Mouse (Mus musculus) neural tube, embryonic 13.5 days (tissue): Measurements from ENCODE around the gene Serpinb9. TPM values are rescaled to one million over a fixed set of nuclear protein-coding genes. Genes with fewer than 3 reads are reported as not detected.

Source experiments
- ATAC-seq: fragments of 200-750 bp; cut with Nextera tagmentation; 2 replicates; pipeline ENCODE4 v1.8.0; 2017; ENCODE audit warnings: low read depth, mild to moderate bottlenecking, moderate TSS enrichment, moderate library complexity
- H3K27ac ChIP-seq: fragments of 300-500 bp; sonication (generic); replicated peaks from 2 replicates; pipeline ENCODE4 v1.5.1; 2015; ENCODE audit warnings: moderate library complexity, mild to moderate bottlenecking, inconsistent platforms
- H3K27me3 ChIP-seq: fragments of 300-500 bp; sonication (generic); 2 replicates; pipeline ENCODE4 v1.6.1; 2015; ENCODE audit warnings: mild to moderate bottlenecking, inconsistent platforms
- H3K36me3 ChIP-seq: fragments of 300-500 bp; sonication (generic); 2 replicates; pipeline ENCODE4 v1.6.1; 2015; ENCODE audit warnings: mild to moderate bottlenecking, inconsistent platforms
- H3K4me1 ChIP-seq: fragments of 300-500 bp; sonication (generic); replicated peaks from 2 replicates; pipeline ENCODE4 v1.6.1; 2015; ENCODE audit warnings: inconsistent platforms
- H3K4me2 ChIP-seq: fragments of 300-500 bp; sonication (generic); 2 replicates; pipeline ENCODE4 v1.6.1; 2015; ENCODE audit warnings: inconsistent platforms, mild to moderate bottlenecking, moderate library complexity
- H3K4me3 ChIP-seq: fragments of 300-500 bp; sonication (generic); 2 replicates; pipeline ENCODE4 v1.5.1; 2015; ENCODE audit warnings: mild to moderate bottlenecking, inconsistent platforms
- H3K9ac ChIP-seq: fragments of 300-500 bp; sonication (generic); 2 replicates; pipeline ENCODE4 v1.6.1; 2015; ENCODE audit warnings: moderate library complexity, mild to moderate bottlenecking, inconsistent platforms
- H3K9me3 ChIP-seq: fragments of 300-500 bp; sonication (generic); 2 replicates; pipeline ENCODE4 v1.6.1; 2016; ENCODE audit warnings: inconsistent platforms
- WGBS: fragments of 180-500 bp; shearing (Covaris S2); methylation state at CpG from one replicate; pipeline ENCODE4 v1.1.7; 2015; 5-methylcytosine and 5-hydroxymethylcytosine counted together
- polyA plus RNA-seq: library from polyadenylated mRNA; unstranded; fragments of >200 nt; fragmentation: Nextera tagmentation; extraction: Ambion mirVana; gene quantifications from 2 replicates; pipeline ENCODE4 v1.2.1, GENCODE M21; 2015

Gene Serpinb9
- polyA plus RNA-seq, 1 experiment from 2014 or later: 1.3 TPM

DNA sequence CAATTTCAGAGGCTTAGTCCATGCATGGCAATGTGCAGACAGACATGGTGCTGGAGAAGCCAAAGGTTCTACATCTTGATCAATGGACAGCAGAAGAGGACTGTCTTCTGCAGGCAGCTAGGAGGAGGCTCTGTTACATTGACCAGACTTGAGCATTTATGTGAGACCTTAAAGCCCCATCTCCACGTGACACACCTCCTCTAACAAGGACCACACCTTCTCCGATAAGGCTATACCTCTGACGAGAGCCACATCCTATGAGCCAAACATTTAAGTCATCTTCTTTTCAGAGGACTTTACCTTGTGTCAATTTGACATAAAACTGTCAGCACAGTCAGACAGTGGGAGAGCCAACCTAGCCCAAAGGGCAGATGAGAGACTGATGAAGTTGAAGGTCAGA lies 32.3 kb upstream of the Serpinb9 start:
- no peaks in the 10 kb centered on the region for H3K9me3 ChIP-seq
- no peak overlapping the region for H3K4me2 ChIP-seq
- ATAC-seq: no peak
- H3K36me3 ChIP-seq: no peaks in the 10 kb centered on the region
- H3K4me3 ChIP-seq: no peak overlapping the region
- no peaks in the 10 kb centered on the region for H3K4me1 ChIP-seq
- H3K27me3 ChIP-seq: no peaks in the 10 kb centered on the region
- no peak overlapping the region for H3K9ac ChIP-seq
- no peak overlapping the region for H3K27ac ChIP-seq
- WGBS: 85% methylated on average over 3 of the region's 3 CpGs

DNA sequence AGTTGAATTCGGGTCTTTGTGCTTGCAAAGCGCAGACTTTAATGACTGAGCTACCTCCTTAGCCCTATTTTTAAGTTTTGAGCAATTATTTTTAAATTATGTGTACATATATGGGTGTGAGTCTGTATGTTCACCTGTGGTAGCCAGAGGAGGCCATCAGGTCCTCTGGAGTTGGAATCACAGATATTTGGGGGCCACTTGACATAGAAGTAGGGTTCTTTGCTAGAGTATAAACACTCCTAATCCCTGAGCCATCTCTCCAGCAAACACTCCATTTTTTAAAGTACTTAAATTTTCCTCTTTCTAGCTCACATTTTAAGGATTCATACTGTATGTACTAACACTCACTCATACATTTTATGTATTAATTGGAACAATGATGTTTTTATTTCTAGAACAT lies 28.8 kb upstream of the Serpinb9 start:
- 91% methylated on average over 2 of the region's 2 CpGs for WGBS
- Histone ChIP-seq H3K4me1 (no peaks in the 10 kb centered on the region), H3K27ac (no peak overlapping the region), H3K4me2 (no peak overlapping the region), H3K27me3 (no peaks in the 10 kb centered on the region), H3K36me3 (no peaks in the 10 kb centered on the region), H3K9ac (no peak overlapping the region), H3K4me3 (no peak overlapping the region), H3K9me3 (no peaks in the 10 kb centered on the region)
- ATAC-seq: no peak

DNA sequence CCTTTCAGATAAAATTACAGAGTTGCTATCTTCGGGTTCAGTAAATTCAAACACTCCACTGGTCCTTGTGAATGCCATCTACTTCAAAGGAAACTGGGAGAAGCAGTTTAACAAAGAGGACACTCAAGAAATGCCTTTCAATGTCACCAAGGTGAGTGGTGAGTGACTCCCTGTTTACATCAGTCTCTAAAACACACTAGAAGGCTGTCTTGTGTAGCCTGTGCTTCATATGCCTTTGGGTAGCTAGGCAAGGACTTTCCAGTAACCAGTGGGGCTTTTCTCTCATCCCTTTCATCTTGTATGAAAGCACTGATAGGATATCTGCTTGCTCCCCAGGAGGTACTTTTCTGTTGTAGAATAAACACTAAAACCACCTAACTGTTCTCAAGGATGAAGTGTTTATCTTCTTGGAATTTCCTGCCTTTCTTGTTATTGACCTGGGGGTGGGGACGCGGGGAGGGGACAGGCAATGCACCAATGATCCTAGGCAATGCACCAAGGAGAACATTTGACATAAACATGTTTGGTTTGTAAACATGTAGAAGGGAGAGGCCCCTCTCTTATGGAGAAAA lies 28.1 kb upstream of the Serpinb9 start:
- Histone ChIP-seq H3K4me2 (no peak overlapping the region), H3K9me3 (no peaks in the 10 kb centered on the region), H3K36me3 (no peaks in the 10 kb centered on the region), H3K4me1 (no peaks in the 10 kb centered on the region), H3K27me3 (no peaks in the 10 kb centered on the region), H3K9ac (no peak overlapping the region), H3K4me3 (no peak overlapping the region), H3K27ac (no peak overlapping the region)
- WGBS: 73% methylated on average over 3 of the region's 3 CpGs
- no peak for ATAC-seq

DNA sequence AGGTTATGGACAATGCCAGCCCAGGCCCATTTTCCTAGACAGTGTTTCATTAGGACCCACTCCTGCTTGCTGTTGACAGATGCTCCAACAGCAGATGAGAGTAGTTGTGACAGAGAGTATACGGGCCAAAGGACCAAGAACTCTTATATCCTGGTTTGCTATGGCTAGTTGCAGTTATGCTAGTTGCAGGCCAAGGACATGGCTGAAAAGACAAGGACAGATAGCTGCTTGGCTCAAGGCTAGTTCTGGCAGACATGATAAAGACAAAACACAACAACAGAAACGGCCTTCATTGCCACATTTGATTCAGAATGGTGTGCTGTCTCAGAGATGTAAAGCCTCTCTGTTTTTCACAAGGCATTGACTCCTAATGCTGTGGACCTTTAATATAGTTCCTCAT lies 27.3 kb upstream of the Serpinb9 start:
- no peak overlapping the region for H3K4me2 ChIP-seq
- no peaks in the 10 kb centered on the region for H3K4me1 ChIP-seq
- H3K4me3 ChIP-seq: no peak overlapping the region
- ATAC-seq: no peak
- 87% methylated on average over 2 of the region's 2 CpGs for WGBS
- H3K9me3 ChIP-seq: no peaks in the 10 kb centered on the region
- no peak overlapping the region for H3K9ac ChIP-seq
- no peak overlapping the region for H3K27ac ChIP-seq
- H3K36me3 ChIP-seq: no peaks in the 10 kb centered on the region
- H3K27me3 ChIP-seq: no peaks in the 10 kb centered on the region

DNA sequence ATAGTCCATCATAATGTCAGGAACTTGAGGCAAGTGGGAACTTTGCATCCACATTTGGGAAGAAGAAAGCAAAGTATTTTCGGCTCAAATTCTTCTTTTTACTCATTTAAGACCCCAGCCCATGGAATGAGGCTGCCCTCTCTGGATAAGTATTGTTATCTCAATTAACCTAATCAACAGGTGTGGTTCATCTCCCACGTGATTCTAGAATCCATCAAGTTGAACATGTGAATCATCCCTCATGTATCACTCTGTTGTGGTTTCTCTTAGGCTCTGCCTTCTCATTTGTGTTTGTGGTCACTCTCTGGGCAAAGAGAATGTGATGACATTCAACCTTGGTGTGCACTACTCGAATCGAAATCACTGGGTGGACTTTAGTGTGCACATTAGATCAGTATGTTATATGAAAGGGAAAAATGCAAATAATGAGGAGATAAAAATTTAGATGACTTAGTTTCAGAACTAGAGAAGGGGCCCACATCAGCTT lies 20.5 kb upstream of the Serpinb9 start:
- ATAC-seq: no peak
- Histone ChIP-seq H3K27me3 (no peaks in the 10 kb centered on the region), H3K4me3 (no peak overlapping the region), H3K4me1 (no peaks in the 10 kb centered on the region), H3K36me3 (no peaks in the 10 kb centered on the region), H3K27ac (no peak overlapping the region), H3K4me2 (no peak overlapping the region), H3K9me3 (no peaks in the 10 kb centered on the region), H3K9ac (no peak overlapping the region)
- WGBS: 81% methylated on average over 4 of the region's 4 CpGs

DNA sequence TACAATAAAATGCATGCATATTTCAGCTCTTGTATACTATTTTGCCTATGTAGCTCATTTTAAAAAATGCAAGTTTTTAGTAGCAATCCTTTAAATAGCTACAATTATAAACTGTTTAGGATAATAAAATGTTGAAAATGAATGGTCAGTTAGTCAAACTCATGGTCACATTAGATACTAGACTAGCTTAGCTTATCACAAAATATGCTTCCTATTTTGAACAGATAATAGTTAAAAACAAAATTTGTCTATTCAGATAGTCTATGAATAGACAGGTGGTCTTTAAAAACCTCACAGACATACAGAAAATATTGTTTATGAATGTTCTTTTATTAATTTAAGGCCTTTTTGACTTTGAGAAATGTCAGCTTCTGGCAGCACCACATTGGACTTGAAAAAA lies 16.8 kb upstream of the Serpinb9 start:
- no peak for ATAC-seq

DNA sequence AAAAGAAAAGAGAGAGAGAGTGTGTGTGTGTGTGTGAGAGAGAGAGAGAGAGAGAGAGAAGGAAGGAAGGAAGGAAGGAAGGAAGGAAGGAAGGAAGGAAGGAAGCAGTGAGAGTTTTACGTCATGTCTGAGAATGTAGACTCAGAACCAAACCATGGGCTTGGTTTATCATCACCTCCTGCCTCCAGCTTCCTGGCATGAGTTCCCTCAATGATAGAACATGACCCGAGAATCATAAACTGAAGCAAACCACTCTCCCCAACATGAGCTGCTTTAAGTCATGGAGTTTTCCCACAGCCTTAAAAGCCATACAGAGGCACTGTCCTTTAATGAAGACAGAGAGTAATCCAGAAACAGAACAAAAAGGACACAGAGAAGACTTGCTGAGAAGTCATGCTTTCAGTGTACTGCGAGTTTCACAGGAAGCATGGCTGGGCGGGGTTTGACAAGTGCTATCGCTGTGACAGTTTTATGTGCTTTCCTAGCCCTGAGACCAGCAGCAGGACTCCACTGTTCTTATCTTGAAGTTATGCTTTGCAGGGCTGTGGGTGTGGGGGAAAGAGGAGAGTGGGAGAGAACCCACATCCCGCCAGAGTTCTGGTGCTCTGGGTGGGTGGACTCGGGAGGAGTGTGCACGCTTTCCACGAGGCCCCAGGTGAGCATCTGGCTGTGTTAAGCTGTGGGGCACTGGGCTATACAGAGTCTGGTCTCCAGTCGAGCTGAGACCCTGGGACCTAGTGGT lies 9.7 kb upstream of the Serpinb9 start:
- Histone ChIP-seq H3K27ac (no peak overlapping the region), H3K4me3 (no peak overlapping the region), H3K9me3 (no peaks in the 10 kb centered on the region), H3K27me3 (no peaks in the 10 kb centered on the region), H3K9ac (no peak overlapping the region), H3K4me2 (no peak overlapping the region), H3K36me3 (no peaks in the 10 kb centered on the region), H3K4me1 (no peaks in the 10 kb centered on the region)
- 77% methylated on average over 10 of the region's 10 CpGs for WGBS
- no peak for ATAC-seq

More for the DNA sequence above, 16.8 kb upstream of the Serpinb9 start:
- Histone ChIP-seq H3K9ac (no peak overlapping the region), H3K9me3 (no peaks in the 10 kb centered on the region), H3K4me3 (no peak overlapping the region), H3K27ac (no peak overlapping the region), H3K27me3 (no peaks in the 10 kb centered on the region), H3K4me1 (no peaks in the 10 kb centered on the region), H3K36me3 (no peaks in the 10 kb centered on the region), H3K4me2 (no peak overlapping the region)

DNA sequence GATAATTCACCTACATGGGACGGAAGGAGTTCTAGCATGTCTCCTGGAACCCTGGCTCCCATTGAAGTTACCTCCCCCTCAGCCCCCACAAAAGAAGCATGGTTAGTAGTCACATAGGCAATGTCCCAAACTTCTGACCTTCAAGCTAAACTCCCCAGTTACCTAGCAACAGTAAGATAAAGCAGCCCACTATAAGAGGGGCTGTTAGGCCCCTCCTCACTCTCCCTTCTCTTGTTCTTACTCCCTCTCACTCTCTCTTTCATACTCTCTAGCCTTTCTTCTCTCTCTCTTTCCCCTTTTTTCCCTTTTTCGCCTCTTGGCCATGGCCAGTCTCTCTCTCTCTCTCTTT lies 9.2 kb upstream of the Serpinb9 start:
- WGBS: 76% methylated on average over 2 of the region's 2 CpGs
- H3K4me3 ChIP-seq: no peak overlapping the region
- H3K27me3 ChIP-seq: no peaks in the 10 kb centered on the region
- H3K9ac ChIP-seq: no peak overlapping the region
- no peak overlapping the region for H3K27ac ChIP-seq
- no peaks in the 10 kb centered on the region for H3K9me3 ChIP-seq
- H3K4me2 ChIP-seq: no peak overlapping the region
- no peaks in the 10 kb centered on the region for H3K4me1 ChIP-seq
- no peaks in the 10 kb centered on the region for H3K36me3 ChIP-seq
- no peak for ATAC-seq

DNA sequence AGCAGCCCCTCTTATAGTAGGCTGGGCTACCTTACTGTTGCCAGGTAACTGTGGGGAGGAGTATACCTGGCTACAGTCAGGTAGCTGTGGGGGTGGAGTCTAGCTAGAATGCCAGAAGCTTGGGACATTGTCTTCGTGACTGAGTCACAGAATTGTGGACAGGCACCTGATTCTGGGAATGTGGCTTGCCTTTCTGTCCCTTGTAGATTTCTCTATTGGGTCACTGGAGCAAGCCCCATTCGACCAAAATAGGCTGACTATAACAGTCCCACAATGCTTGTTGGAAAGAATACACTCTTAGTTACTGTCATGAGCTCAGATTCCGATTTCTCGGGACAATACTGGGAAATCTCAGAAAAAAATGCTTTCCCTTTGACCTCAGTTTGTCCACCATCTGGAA lies 8.0 kb upstream of the Serpinb9 start:
- no peak overlapping the region for H3K4me2 ChIP-seq
- no peak for ATAC-seq
- H3K27me3 ChIP-seq: no peaks in the 10 kb centered on the region
- H3K9me3 ChIP-seq: no peaks in the 10 kb centered on the region
- no peaks in the 10 kb centered on the region for H3K4me1 ChIP-seq
- no peak overlapping the region for H3K9ac ChIP-seq
- no peaks in the 10 kb centered on the region for H3K36me3 ChIP-seq
- 71% methylated on average over 4 of the region's 4 CpGs for WGBS
- no peak overlapping the region for H3K4me3 ChIP-seq
- no peak overlapping the region for H3K27ac ChIP-seq

DNA sequence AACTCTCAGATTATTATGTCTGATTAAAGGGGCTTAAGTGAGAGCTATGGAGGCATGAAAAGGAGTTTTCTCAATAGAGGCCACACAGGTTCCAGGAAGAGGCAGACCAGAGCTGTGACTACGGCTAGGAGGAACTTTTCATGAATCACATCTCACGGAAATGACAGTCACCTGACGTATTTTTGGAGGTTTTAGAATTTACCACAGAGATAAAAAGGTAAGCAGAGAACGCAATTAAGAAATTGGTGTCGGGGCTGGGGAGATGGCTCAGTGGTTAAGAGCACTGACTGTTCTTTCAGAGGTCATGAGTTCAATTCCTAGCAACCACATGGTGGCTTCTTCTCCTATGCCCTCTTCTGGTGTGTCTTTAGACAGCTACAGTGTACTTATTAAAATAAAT lies 1.7 kb upstream of the Serpinb9 start:
- no peak for ATAC-seq
- 89% methylated on average over 5 of the region's 5 CpGs for WGBS
- no peak overlapping the region for H3K9ac ChIP-seq

DNA sequence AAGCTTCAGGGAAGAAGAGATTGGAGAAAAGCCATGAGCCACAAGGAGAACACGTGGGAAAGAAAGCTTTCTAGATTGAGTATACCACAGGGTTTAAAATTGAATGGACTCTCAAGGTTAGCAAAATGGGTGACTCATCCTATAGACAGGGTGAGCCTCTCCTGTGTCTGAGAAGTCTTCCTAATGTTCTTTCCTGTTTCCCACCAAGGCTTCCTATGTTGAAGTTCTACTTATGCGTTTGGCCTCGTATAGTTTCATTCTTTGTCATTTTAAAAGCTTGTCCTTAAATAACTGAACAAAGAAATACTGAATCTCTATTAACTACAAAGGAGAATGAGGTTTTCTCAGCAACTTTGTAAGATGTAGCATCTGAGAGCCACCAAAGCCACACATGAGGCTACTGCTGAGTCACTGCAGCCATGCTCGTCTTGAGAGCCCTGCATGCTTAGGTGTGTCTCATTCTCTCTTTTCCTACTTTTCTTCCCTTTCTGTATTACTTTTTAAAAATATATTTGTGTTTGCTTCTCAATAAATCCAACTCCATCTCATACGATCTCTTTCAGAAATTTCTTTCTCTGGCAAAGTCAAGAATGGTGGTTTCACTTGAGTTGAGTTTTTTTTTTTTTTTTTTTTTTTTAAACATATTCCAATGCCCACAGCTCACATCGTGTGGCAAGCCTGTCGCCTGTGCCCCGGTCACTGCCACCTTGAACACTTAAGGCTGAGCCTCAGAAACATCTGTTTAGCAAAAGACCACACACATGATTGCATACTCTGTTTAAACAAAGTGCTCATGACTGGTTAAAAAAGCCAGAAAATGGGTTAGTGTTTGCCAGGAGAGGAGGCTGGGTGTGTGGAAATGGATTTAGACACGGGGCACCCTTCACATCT lies 718 bp downstream of the Serpinb9 start:
- no peaks in the 10 kb centered on the region for H3K36me3 ChIP-seq
- ATAC-seq: no peak
- peak overlapping the region; percentile 35; the same call in 1 of the 2 replicates for H3K9ac ChIP-seq
- H3K4me1 ChIP-seq: peaks cover 8% of the 10 kb centered on the region; the same call in 1 of the 2 replicates
- H3K9me3 ChIP-seq: no peaks in the 10 kb centered on the region
- no peak overlapping the region for H3K27ac ChIP-seq
- peak overlapping the region; percentile 20 for H3K4me3 ChIP-seq
- H3K27me3 ChIP-seq: no peaks in the 10 kb centered on the region
- 76% methylated on average over 9 of the region's 9 CpGs for WGBS
- peak overlapping the region; percentile 42 for H3K4me2 ChIP-seq

More for the DNA sequence above, 1.7 kb upstream of the Serpinb9 start:
- H3K9me3 ChIP-seq: no peaks in the 10 kb centered on the region
- H3K4me3 ChIP-seq: no peak overlapping the region
- no peak overlapping the region for H3K4me2 ChIP-seq
- H3K27me3 ChIP-seq: no peaks in the 10 kb centered on the region
- H3K27ac ChIP-seq: no peak overlapping the region
- H3K4me1 ChIP-seq: peaks cover 8% of the 10 kb centered on the region; the same call in 1 of the 2 replicates
- no peaks in the 10 kb centered on the region for H3K36me3 ChIP-seq
